Mouse (Mus musculus) E14TG2a.4 (cell line): ENCODE measurements around the gene Col1a1.
A peak's percentile ranks its signal among the peaks of the same experiment; 100 is the strongest.

Source experiments
- H3K27me3 ChIP-seq: 2 replicates; pipeline ENCODE4 v1.6.1; 2014; ENCODE audit warnings: low read length, control low read depth; ENCODE audit not compliant: insufficient read depth
- H3K36me3 ChIP-seq: 2 replicates; pipeline ENCODE4 v1.6.1; 2014; ENCODE audit warnings: low read length, control low read depth; ENCODE audit not compliant: insufficient read depth
- H3K4me1 ChIP-seq: replicated peaks from 2 replicates; pipeline ENCODE4 v1.6.1; 2014; ENCODE audit warnings: low read depth, low read length, control low read depth
- H3K4me3 ChIP-seq: replicated peaks from 2 replicates; pipeline ENCODE4 v1.5.1; 2014; ENCODE audit warnings: mild to moderate bottlenecking, low read length
- H3K9me3 ChIP-seq: 2 replicates; pipeline ENCODE4 v1.6.1; 2014; ENCODE audit warnings: low read length, control low read depth
- CTCF ChIP-seq: conservative IDR thresholded peaks from 2 replicates; pipeline ENCODE4 v1.5.1; 2014; ENCODE audit warnings: low read length
- NANOG ChIP-seq: IDR thresholded peaks from 2 replicates; pipeline ENCODE4 v1.6.1; 2014; ENCODE audit warnings: borderline replicate concordance, low read length, mixed read lengths
- POU5F1 ChIP-seq: IDR thresholded peaks from 2 replicates; pipeline ENCODE4 v1.6.1; 2014; ENCODE audit warnings: low read length, borderline replicate concordance

The Col1a1 gene

GRCm38 (mm10) chr11:94997596-94997995, 61.6 kb downstream of the Col1a1 start:
- Histone ChIP-seq H3K36me3 (peaks cover 89% of the 10 kb centered on the region), H3K27me3 (peaks cover 16% of the 10 kb centered on the region), H3K9me3 (no peaks in the 10 kb centered on the region), H3K4me1 (peaks cover 67% of the 10 kb centered on the region), H3K4me3 (no peak overlapping the region)
- TF ChIP-seq POU5F1, result no peak
- TF ChIP-seq NANOG, result no peak
- TF ChIP-seq CTCF, result no peak

DNA sequence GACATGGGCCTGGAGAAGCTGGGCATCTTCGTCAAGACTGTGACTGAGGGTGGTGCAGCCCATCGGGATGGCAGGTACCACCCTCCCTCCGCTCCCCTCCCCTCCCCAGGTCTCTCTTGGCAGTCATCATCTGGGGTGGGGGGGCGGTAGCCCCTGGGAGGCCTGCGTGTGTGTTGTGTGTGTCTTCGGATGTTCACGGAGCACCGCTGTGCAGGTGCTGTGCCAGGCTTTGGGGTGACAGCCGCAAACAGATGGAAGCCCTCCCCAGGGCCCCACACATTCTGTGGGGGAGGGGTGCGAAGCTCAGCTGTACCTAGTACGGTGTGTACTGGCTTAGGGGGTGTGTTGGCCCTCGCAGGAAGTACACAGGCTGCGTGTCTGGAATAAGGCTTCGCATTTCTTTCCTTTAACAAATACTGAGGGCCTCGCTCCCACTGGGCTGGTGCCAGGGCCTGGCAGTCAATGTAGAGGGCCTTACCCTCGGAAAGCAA, 62.1 kb downstream of the Col1a1 start:
- Histone ChIP-seq H3K36me3 (peaks cover 94% of the 10 kb centered on the region), H3K9me3 (no peaks in the 10 kb centered on the region), H3K27me3 (peaks cover 12% of the 10 kb centered on the region), H3K4me3 (no peak overlapping the region), H3K4me1 (peaks cover 62% of the 10 kb centered on the region)
- TF ChIP-seq NANOG (no peak), POU5F1 (no peak), CTCF (no peak)

DNA sequence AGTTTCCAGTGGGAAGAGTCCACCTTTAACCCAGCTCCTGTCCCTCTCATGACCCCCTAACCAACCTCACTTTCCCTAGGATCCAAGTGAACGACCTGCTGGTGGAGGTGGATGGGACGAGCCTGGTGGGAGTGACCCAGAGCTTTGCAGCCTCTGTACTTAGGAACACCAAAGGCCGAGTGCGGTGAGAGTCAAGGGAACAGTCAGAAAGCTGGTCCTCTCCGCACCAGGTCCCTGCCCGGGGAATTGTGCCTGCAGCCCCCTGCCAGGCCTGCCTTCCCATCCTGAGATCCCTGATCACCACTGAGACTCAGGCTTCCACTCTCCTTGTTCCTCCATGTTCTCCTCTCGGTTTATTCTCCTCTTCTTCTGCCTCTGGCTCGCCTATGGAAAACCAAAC, 64.1 kb downstream of the Col1a1 start:
- Histone ChIP-seq H3K4me3 (no peak overlapping the region), H3K36me3 (peaks cover 95% of the 10 kb centered on the region), H3K9me3 (no peaks in the 10 kb centered on the region), H3K27me3 (peaks cover 3% of the 10 kb centered on the region), H3K4me1 (peaks cover 52% of the 10 kb centered on the region)
- TF ChIP-seq POU5F1 (no peak), NANOG (no peak), CTCF (no peak)

DNA sequence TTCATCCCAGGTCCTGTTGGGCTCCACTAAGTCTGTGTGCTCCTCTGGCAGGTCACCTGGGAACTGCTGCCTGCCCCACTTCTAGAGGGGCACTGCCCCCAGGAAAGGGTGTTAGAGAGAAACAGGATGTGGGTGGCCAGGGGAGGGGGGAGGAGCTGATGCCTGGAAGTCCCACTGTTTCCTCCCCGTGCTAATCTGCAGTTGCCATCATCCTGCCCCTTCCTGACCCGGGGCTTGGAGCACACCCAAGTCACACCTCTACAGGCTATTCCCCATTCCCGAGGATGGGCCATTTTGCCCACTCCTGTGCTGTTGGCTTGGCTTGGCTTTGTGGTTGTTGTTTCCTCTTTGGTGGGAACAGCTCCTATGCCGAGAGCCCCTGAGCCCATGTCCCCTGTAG, 64.5 kb downstream of the Col1a1 start:
- peaks cover 3% of the 10 kb centered on the region for H3K27me3 ChIP-seq
- H3K4me3 ChIP-seq, result no peak overlapping the region

DNA sequence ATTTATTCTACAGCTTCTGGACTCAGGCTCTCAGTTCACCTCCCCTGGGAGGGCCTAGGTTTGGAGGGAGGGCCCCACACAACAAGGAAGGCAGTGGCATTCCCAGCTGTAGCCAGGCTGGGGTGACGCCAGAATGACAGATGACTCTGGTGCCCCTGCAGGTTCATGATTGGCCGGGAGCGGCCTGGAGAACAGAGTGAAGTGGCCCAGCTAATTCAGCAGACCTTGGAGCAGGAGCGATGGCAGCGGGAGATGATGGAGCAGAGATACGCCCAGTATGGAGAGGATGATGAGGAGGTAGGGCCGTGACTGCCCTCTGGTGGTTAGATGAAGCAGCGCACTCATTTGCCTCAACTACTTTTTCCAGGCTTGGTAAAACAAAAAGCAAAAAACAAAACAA, 65.0 kb downstream of the Col1a1 start:
- peaks cover 95% of the 10 kb centered on the region for H3K36me3 ChIP-seq
- peaks cover 49% of the 10 kb centered on the region for H3K4me1 ChIP-seq
- H3K27me3 ChIP-seq, result no peaks in the 10 kb centered on the region; the same call in 1 of the 2 replicates
- 0 out of 2 replicates have a peak, but pooled peaks cover 5% of the 10 kb centered on the region for H3K9me3 ChIP-seq
- no peak overlapping the region for H3K4me3 ChIP-seq
- TF ChIP-seq POU5F1 (no peak), CTCF (peak; percentile 96)

More for the DNA sequence above, 64.5 kb downstream of the Col1a1 start:
- peaks cover 48% of the 10 kb centered on the region for H3K4me1 ChIP-seq
- H3K9me3 ChIP-seq, result 0 out of 2 replicates have a peak, but pooled peaks cover 2% of the 10 kb centered on the region
- TF ChIP-seq NANOG (no peak), POU5F1 (no peak), CTCF (no peak)
- H3K36me3 ChIP-seq, result peaks cover 95% of the 10 kb centered on the region

- Histone ChIP-seq H3K4me1 (peaks cover 52% of the 10 kb centered on the region), H3K9me3 (0 out of 2 replicates have a peak, but pooled peaks cover 5% of the 10 kb centered on the region), H3K27me3 (no peaks in the 10 kb centered on the region; the same call in 1 of the 2 replicates), H3K36me3 (peaks cover 89% of the 10 kb centered on the region), H3K4me3 (no peak overlapping the region)
- TF ChIP-seq POU5F1 (no peak), CTCF (no peak), NANOG (no peak)
Observed at GRCm38 (mm10) chr11:95001584-95002347, 65.7 kb downstream of the Col1a1 start.
